ENCODE assay signal across 9 mouse cellular contexts in genomic region chr10:93391296-93391695, GRCm38 (mm10).
DNase-seq lines count a peak whose midpoint lies in the region; ATAC-seq and TF ChIP-seq lines count a peak whose summit lies in the region.
"Had no signal": no experiment of that assay in that cellular context is flagged by ENCODE, and none has a peak within 500 bp of the region (broad histone marks: within the 10 kb centered on the region; RNA-seq: fewer than 3 reads in every experiment).

No protein-coding gene starts in this region.

- H3K4me2 ChIP-seq in kidney, embryonic 16.5 days (replicated peaks; ENCODE audit: low read depth, low read length) = no peak overlapping the region
- no peak overlapping the region for H3K4me2 ChIP-seq in midbrain, embryonic 15.5 days
- H3K4me2 ChIP-seq in forebrain, postnatal 0 days (ENCODE audit: low read depth) = no peak overlapping the region

- 0 out of 2 replicates have a peak, but pooled peaks cover 5% of the 10 kb centered on the region for H3K4me1 ChIP-seq in kidney, embryonic 16.5 days (ENCODE audit: insufficient read depth, low read length)
- H3K4me1 ChIP-seq in midbrain, embryonic 15.5 days = no peaks in the 10 kb centered on the region
- no peaks in the 10 kb centered on the region for H3K4me1 ChIP-seq in forebrain, postnatal 0 days (ENCODE audit: insufficient read depth)

- intact Hi-C loops in gastrocnemius, adult 2 months (cut with DNase I) = no loop called here

- H3K4me3 ChIP-seq in gastrocnemius, adult 2 months = no peak overlapping the region
- no peak overlapping the region for H3K4me3 ChIP-seq in kidney, embryonic 16.5 days (ENCODE audit: low read length)
- no peak overlapping the region for H3K4me3 ChIP-seq in midbrain, embryonic 15.5 days
- H3K4me3 ChIP-seq in forebrain, postnatal 0 days (ENCODE audit: low read depth, low read length) = no peak overlapping the region

- peak overlapping the region; percentile 41 for H3K27ac ChIP-seq in gastrocnemius, adult 2 months
- H3K27ac ChIP-seq in kidney, embryonic 16.5 days (ENCODE audit: low read length) = peak overlapping the region; percentile 50
- H3K27ac ChIP-seq in midbrain, embryonic 15.5 days = no peak overlapping the region
- H3K27ac ChIP-seq in forebrain, postnatal 0 days (ENCODE audit: low read depth, low read length) = no peak overlapping the region

- WGBS in kidney, embryonic 16.5 days = 66% methylated on average over 5 of the region's 5 CpGs
- WGBS in midbrain, embryonic 15.5 days = 78% methylated on average over 5 of the region's 5 CpGs
- 68% methylated on average over 5 of the region's 5 CpGs for WGBS in forebrain, postnatal 0 days

- H3K36me3 ChIP-seq in kidney, embryonic 16.5 days (ENCODE audit: insufficient read depth, low read length) = no peaks in the 10 kb centered on the region
- no peaks in the 10 kb centered on the region for H3K36me3 ChIP-seq in midbrain, embryonic 15.5 days (replicated peaks)
- H3K36me3 ChIP-seq in forebrain, postnatal 0 days (ENCODE audit: insufficient read depth) = no peaks in the 10 kb centered on the region

- no peaks in the 10 kb centered on the region for H3K9me3 ChIP-seq in kidney, embryonic 16.5 days (ENCODE audit: low read length)
- H3K9me3 ChIP-seq in midbrain, embryonic 15.5 days = no peaks in the 10 kb centered on the region
- no peaks in the 10 kb centered on the region for H3K9me3 ChIP-seq in forebrain, postnatal 0 days (ENCODE audit: low read length)

- peak; percentile 53 for ATAC-seq in granulocyte monocyte progenitor cell, adult 5-6 weeks (replicated peaks; ENCODE audit: poor library complexity, severe bottlenecking)
- no peak for ATAC-seq in kidney, embryonic 16.5 days (ENCODE audit: low FRiP score, low TSS enrichment)
- no peak for ATAC-seq in midbrain, embryonic 15.5 days (replicated peaks)
- ATAC-seq in forebrain, postnatal 0 days = no peak

- no peaks in the 10 kb centered on the region for H3K27me3 ChIP-seq in kidney, embryonic 16.5 days (ENCODE audit: insufficient read depth, low read length)
- H3K27me3 ChIP-seq in midbrain, embryonic 15.5 days (replicated peaks) = no peaks in the 10 kb centered on the region
- H3K27me3 ChIP-seq in forebrain, postnatal 0 days (ENCODE audit: insufficient read depth, low read length) = no peaks in the 10 kb centered on the region
- H3K27me3 ChIP-seq: CH12.LX had no signal

- H3K9ac ChIP-seq in kidney, embryonic 16.5 days (replicated peaks; ENCODE audit: low read length) = no peak overlapping the region
- no peak overlapping the region for H3K9ac ChIP-seq in midbrain, embryonic 15.5 days
- H3K9ac ChIP-seq in forebrain, postnatal 0 days = no peak overlapping the region

- no peak for TF ChIP-seq CTCF in gastrocnemius, adult 2 months (IDR thresholded peaks at IDR 0.05)
- no peak for TF ChIP-seq CTCF in forebrain, postnatal 0 days (IDR thresholded peaks at IDR 0.05; ENCODE audit: low read depth)

- DNase-seq in gastrocnemius, adult 2 months = peak; percentile 21
- no peak for DNase-seq in gastrocnemius, adult 18-20 months (ENCODE audit: low spot score)
- DNase-seq in lung, postnatal 14 days = peak; percentile 59
- DNase-seq in cerebellum, postnatal 25 days = no peak
- DNase-seq in forebrain, postnatal 0 days = no peak

Comparison
In these comparisons a context has a peak if more than half of its experiments do, and no peak if none do; other contexts are left out.
1. DNase-seq: peak in gastrocnemius, adult 2 months (single experiment) and lung, postnatal 14 days (single experiment); none in gastrocnemius, adult 18-20 months (single experiment), cerebellum, postnatal 25 days (0 of 2) and forebrain, postnatal 0 days (single experiment).
2. H3K27ac ChIP-seq: peak in gastrocnemius, adult 2 months (single experiment) and kidney, embryonic 16.5 days (single experiment); none in midbrain, embryonic 15.5 days (single experiment) and forebrain, postnatal 0 days (single experiment).